Mouse (Mus musculus) heart, adult 2 months (tissue): Measurements from ENCODE around the gene Hbb-bs. TPM values are rescaled to one million over a fixed set of nuclear protein-coding genes. Genes with fewer than 3 reads are reported as not detected.
"Not testable (repeated sequence)": the region's sequence is repeated elsewhere in the genome, so short reads cannot be mapped to it uniquely, and the experiment has no call there.

Experiments
- DNase-seq, 2 experiments: peaks; one replicate each; pipeline ENCODE4 v3.0.0; 2021
- H3K27ac ChIP-seq: fragments of 200-600 bp; 2 replicates; pipeline ENCODE4 v1.8.1; 2022
- H3K27me3 ChIP-seq: fragments of 200-500 bp; 2 replicates; pipeline ENCODE4 v1.6.1; 2012; ENCODE audit warnings: mild to moderate bottlenecking, low read length, inconsistent platforms, mixed read lengths; ENCODE audit not compliant: control insufficient read depth, insufficient read depth
- H3K36me3 ChIP-seq: fragments of 200-500 bp; 2 replicates; pipeline ENCODE4 v1.6.1; 2012; ENCODE audit warnings: low read length, inconsistent platforms; ENCODE audit not compliant: control insufficient read depth, insufficient read depth
- H3K4me1 ChIP-seq: fragments of 200-500 bp; 2 replicates; pipeline ENCODE4 v1.6.1; 2011; ENCODE audit warnings: low read length; ENCODE audit not compliant: control insufficient read depth, insufficient read depth
- H3K4me3 ChIP-seq: fragments of 200-600 bp; 2 replicates; pipeline ENCODE4 v1.8.1; 2022
- H3K79me2 ChIP-seq: fragments of 200-500 bp; replicated peaks from 2 replicates; pipeline ENCODE4 v1.6.1; 2012; ENCODE audit warnings: mild to moderate bottlenecking, inconsistent platforms, low read length, moderate library complexity, mixed read lengths; ENCODE audit not compliant: control insufficient read depth, insufficient read depth
- H3K9ac ChIP-seq: fragments of 200-500 bp; 2 replicates; pipeline ENCODE4 v1.6.1; 2012; ENCODE audit warnings: low read depth, mild to moderate bottlenecking, control low read depth, inconsistent platforms, low read length, mixed read lengths
- CTCF ChIP-seq: fragments of 200-600 bp; IDR thresholded peaks from 2 replicates; pipeline ENCODE4 v1.8.1; 2022; ENCODE audit warnings: antibody characterized with exemption, mild to moderate bottlenecking, moderate library complexity
- EP300 ChIP-seq: fragments of 200-500 bp; IDR thresholded peaks from 2 replicates; pipeline ENCODE4 v1.6.1; 2011; ENCODE audit warnings: low read depth, low read length, control low read depth; ENCODE audit not compliant: insufficient read depth
- POLR2A ChIP-seq: fragments of 200-500 bp; IDR thresholded peaks from 2 replicates; pipeline ENCODE4 v1.6.1; 2011; ENCODE audit warnings: mild to moderate bottlenecking, low read depth, low read length, control low read depth; ENCODE audit not compliant: insufficient read depth
- WGBS: fragments of 180-500 bp; shearing (Covaris S2); methylation state at CpG from one replicate; pipeline ENCODE4 v1.1.7; 2018; 5-methylcytosine and 5-hydroxymethylcytosine counted together
- intact Hi-C: fragments of 180-260 bp; cut with DNase I; formaldehyde crosslinking; loops from one replicate; pipeline ENCODE4 v1.15.1; 2025
- polyA plus RNA-seq: library from polyadenylated mRNA; depleted of rRNA; stranded (reverse); fragments of >200 nt; gene quantifications from 2 replicates; pipeline ENCODE4 v1.2.3, GENCODE M21; 2012
- total RNA-seq, 2 experiments: library from RNA; stranded (reverse); gene quantifications; 2 replicates each; pipeline ENCODE4 v1.2.3; 2021

Gene Hbb-bs
- total and polyA plus RNA-seq, 3 experiments = 5,780 to 68,774 (median 41,164) TPM

DNA sequence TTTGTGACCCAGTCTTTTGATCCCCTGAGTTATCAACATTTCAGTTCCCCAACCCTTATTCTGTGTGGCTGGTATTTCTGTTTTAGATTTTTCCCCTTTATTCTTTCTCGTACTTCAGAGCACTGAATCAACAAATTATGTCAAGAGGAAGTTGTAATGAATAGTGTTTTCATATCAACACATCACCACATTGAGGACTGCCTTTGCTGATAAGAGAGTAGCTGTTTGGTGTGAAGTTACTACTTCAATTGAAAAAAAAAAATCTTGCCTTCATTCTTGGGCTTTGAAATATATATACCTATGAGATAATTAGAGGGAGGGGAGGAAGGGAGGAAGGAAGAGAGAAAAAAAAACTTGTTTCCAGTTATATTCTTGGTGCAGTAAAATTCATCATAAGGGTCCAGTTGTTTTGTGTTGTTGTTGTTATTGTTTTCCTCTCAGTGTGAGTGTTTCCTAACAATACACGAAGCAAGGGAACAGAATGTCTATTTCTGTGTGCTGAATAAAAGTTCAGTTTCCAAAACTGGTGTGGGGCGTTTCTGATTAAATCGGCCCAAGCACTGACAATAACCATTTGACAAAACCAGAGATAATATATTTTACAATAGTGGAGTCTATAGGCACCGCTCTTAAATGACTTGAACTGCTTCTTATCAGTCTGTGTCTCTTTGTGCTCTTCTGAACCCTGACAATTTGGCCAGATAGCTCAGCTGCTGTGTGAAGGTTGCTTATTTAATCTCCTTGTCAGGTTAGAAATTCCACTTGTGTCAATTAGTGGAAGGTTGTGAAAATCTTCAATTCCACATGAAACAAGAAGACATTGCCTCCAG, 18.7 kb downstream of the Hbb-bs start:
- Histone ChIP-seq H3K79me2 (no peaks in the 10 kb centered on the region), H3K27me3 (no peaks in the 10 kb centered on the region), H3K27ac (no peak overlapping the region), H3K9ac (no peak overlapping the region), H3K4me3 (no peak overlapping the region), H3K36me3 (no peaks in the 10 kb centered on the region), H3K4me1 (no peaks in the 10 kb centered on the region)
- WGBS = 19% methylated on average over 5 of the region's 5 CpGs
- no peak for DNase-seq
- intact Hi-C loops = loop anchor here (10.0 kb wide), 1 partner anchor 1304 kb away; no protein-coding TSS in a partner anchor
- TF ChIP-seq POLR2A (no peak), EP300 (no peak), CTCF (no peak)

DNA sequence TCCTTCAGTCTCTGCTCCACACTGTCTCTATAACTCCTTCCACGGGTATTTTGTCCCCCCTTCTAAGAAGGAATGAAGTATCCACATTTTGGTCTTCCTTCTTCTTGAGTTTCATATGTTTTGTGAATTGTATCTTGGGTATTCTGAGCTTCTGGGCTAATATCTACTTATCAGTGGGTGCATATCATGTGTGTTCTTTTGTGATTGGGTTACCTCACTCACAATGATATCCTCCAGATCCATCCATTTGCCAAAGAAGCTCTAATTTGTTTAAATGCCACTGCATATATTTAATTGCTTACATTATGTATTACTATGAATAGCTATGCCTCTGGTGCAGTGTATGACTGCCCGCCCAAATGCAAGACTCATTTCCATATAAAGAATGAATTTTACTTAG, 19.8 kb downstream of the Hbb-bs start:
- not testable (repeated sequence) for H3K9ac ChIP-seq, H3K27ac ChIP-seq, H3K79me2 ChIP-seq, DNase-seq, H3K4me3 ChIP-seq, H3K27me3 ChIP-seq, H3K36me3 ChIP-seq, H3K4me1 ChIP-seq
- 70% methylated on average over 2 of the region's 2 CpGs for WGBS
- intact Hi-C loops = loop anchor here (10.0 kb wide), 1 partner anchor 1303 kb away; no protein-coding TSS in a partner anchor

DNA sequence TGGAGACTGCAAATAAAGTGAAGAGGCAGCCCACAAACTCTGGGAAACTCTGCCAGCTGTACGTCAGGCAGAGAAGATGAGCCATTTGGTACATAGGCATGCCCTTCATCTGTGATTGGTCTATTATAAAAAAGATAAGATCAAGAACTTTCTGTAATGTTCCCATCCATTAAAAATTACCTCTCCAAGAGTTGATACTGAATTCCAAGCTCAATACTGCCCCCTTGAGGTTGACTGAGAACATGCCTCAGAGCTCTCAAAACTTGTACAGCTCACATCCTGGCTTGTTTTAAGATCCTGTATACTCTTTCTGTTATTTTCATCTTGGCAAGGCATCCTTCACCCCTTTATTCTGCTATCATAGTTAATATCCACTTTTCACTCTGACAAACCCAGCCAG, 21.0 kb downstream of the Hbb-bs start:
- DNase-seq = no peak
- intact Hi-C loops = loop anchor here (10.0 kb wide), 1 partner anchor 1302 kb away; no protein-coding TSS in a partner anchor
- Histone ChIP-seq H3K9ac (no peak overlapping the region), H3K27ac (no peak overlapping the region), H3K4me1 (no peaks in the 10 kb centered on the region), H3K36me3 (no peaks in the 10 kb centered on the region), H3K79me2 (no peaks in the 10 kb centered on the region), H3K27me3 (no peaks in the 10 kb centered on the region), H3K4me3 (no peak overlapping the region)
- WGBS = 55% methylated on average over 1 of the region's 1 CpGs
- TF ChIP-seq CTCF (peak; percentile 74), POLR2A (no peak), EP300 (no peak)

DNA sequence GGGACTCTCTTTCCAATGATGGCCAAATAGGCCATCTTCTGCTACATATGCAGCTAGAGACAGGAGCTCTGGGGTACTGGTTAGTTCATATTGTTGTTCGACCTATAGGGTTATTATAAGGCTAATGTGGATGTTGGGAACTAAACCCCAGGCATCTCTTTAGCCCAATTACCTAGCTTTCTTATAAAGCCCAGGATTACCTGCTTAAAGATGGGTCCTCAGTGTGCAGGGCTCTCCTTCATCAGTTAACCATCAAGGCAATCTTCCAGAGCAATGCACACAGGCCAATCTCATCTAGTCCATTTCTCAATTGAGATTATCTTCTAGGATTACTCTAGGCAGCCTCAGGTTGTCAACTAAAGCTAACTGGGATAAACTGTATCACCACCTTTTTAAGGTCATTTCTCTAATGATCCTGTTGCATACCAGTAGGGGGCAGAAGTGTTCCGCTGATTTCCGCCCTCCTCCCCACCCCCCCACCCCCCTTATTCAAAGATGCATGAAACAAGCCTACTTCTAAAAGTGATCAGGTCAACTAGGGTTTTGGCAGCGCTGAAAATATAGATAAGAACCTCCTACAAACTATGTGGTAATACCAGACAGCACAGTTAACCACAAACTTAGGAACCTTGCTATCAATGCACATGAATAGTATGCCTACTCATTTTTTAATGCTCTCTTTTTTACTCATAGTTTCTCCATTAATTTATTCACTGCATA, 35.1 kb downstream of the Hbb-bs start:
- WGBS = 24% methylated on average over 4 of the region's 4 CpGs
- no peak for DNase-seq
- no peak overlapping the region for H3K27ac ChIP-seq
- TF ChIP-seq EP300 (no peak), POLR2A (no peak), CTCF (peak; percentile 46)
- no peak overlapping the region for H3K4me3 ChIP-seq
- no peak overlapping the region for H3K9ac ChIP-seq
- H3K4me1 ChIP-seq = no peaks in the 10 kb centered on the region
- H3K36me3 ChIP-seq = no peaks in the 10 kb centered on the region
- H3K79me2 ChIP-seq = no peaks in the 10 kb centered on the region
- intact Hi-C loops = loop anchor here (5.0 kb wide), 1 partner anchor 79 kb away; no protein-coding TSS in a partner anchor
- H3K27me3 ChIP-seq = no peaks in the 10 kb centered on the region

DNA sequence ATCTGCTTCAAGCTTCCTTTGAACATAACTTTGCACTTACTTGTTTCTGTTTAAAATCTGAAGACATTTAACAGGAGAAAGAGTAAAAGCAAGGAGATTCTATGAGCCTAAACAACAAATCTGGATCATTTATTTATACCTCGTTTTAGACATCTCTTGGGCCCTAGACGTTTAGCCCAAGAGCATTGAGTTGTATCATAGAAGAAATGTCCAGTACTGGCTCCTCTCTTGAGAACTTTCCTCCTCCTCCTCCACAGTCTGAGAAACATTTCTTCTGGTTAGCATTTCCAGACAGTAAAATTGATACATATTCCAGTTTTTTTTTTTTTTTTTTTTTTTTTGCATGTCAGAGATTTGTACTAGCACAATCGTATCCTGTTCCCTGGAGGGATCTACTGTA, 36.2 kb downstream of the Hbb-bs start, which contains the start of gene Olfr67:
TSS of gene Olfr67 (minus strand) at position 101 of the 400 bp plus-strand sequence.
- 51% methylated on average over 3 of the region's 3 CpGs for WGBS
- Histone ChIP-seq H3K27ac (no peak within 1 kb of the TSS), H3K4me3 (no peak within 1 kb of the TSS), H3K4me1 (no peaks in the 10 kb centered on the region), H3K79me2 (no peaks in the 10 kb centered on the region), H3K27me3 (no peaks in the 10 kb centered on the region), H3K9ac (no peak within 1 kb of the TSS), H3K36me3 (no peaks in the 10 kb centered on the region)
- intact Hi-C loops = loop anchor here (5.0 kb wide), 1 partner anchor 81 kb away; no protein-coding TSS in a partner anchor
- TF ChIP-seq EP300 = no peak
- no peak for TF ChIP-seq POLR2A
- TF ChIP-seq CTCF = no peak
- no peak for DNase-seq

DNA sequence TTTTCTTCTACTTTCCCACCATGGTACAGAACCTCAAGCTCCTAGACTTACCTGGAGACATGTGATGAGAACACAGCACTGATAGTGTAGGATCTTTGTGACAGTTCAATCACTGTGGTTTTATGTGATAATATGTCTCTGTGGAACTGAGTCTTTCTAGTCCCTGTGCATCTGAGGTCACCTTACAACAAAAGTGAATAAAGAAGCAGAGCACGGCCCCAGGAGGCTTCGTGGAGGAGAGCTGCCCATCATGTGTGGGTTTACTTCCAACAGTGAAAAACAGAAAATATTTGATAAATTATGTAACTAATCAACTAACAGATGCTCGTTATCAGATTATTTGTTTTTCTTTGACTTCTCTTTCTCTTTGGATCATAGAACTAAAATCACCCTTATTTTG, 48.3 kb downstream of the Hbb-bs start, which contains the start of gene Olfr68:
TSS of gene Olfr68 (minus strand) at position 101 of the 400 bp plus-strand sequence.
- 72% methylated on average over 3 of the region's 3 CpGs for WGBS
- Histone ChIP-seq H3K4me3 (no peak within 1 kb of the TSS), H3K79me2 (no peaks in the 10 kb centered on the region), H3K27me3 (no peaks in the 10 kb centered on the region), H3K27ac (no peak within 1 kb of the TSS), H3K36me3 (no peaks in the 10 kb centered on the region), H3K9ac (no peak within 1 kb of the TSS), H3K4me1 (no peaks in the 10 kb centered on the region)
- TF ChIP-seq EP300 (no peak), CTCF (no peak), POLR2A (no peak)
- intact Hi-C loops = no loop called here
- DNase-seq = no peak

DNA sequence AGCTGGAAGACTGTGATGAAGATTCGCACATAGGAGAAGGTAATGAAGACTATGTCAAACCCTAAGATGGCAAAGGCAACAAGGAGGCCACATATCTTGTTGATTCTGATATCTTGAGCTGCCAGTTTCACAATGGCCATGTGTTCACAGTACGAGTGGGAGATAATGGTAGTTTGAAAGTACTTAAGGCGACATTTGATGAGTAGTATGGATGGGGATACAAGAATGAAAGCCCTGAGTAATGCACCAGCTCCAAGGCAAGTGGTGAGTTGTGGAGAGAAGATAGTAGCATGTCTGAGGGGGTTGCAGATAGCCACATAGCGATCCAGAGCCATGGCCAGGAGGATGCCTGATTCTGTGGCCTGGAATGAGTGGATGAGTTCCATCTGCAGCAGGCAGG, 50.2 kb downstream of the Hbb-bs start:
- WGBS = 69% methylated on average over 4 of the region's 4 CpGs
- H3K79me2 ChIP-seq, H3K4me1 ChIP-seq, H3K36me3 ChIP-seq, H3K27me3 ChIP-seq, H3K9ac ChIP-seq, intact Hi-C loops, DNase-seq, H3K4me3 ChIP-seq, H3K27ac ChIP-seq: not testable (repeated sequence)
